Mouse (Mus musculus) heart, postnatal 14 days (tissue): ENCODE measurements around the gene Lhfpl3. TPM values are rescaled to one million over a fixed set of nuclear protein-coding genes. Genes with fewer than 3 reads are reported as not detected.

Experiments
- DNase-seq, 2 experiments: peaks; one replicate each; pipeline ENCODE4 v3.0.0; 2021 to 2022
- intact Hi-C: fragments of 180-260 bp; cut with DNase I; formaldehyde crosslinking; loops from one replicate; pipeline ENCODE4 v1.15.1; 2025
- microRNA-seq, 2 experiments: library from miRNA; unstranded; fragments of <30 nt; microRNA quantifications; one replicate each; pipeline ENCODE4 v1.2.0; 2021 to 2022
- total RNA-seq, 2 experiments: library from RNA; stranded (reverse); gene quantifications; 2 replicates each; pipeline ENCODE4 v1.2.3; 2021

Gene Lhfpl3
- total RNA-seq, 2 experiments from 2014 or later = not detected

- intact Hi-C loops = loop anchor here (1.0 to 10.0 kb wide), 2 partner anchors 33 to 243 kb away; no protein-coding TSS in a partner anchor
- DNase-seq = peak; percentile 86 to 91
Observed at GRCm38 (mm10) chr5:23251462-23252224, 505.8 kb downstream of the Lhfpl3 start.

GRCm38 (mm10) chr5:23255816-23256418 lies 510.1 kb downstream of the Lhfpl3 start:
- intact Hi-C loops = loop anchor here (10.0 kb wide), 1 partner anchor 239 kb away; no protein-coding TSS in a partner anchor
- DNase-seq = no peak

- intact Hi-C loops = loop anchor here (10.0 kb wide), 1 partner anchor 391 kb away; no protein-coding TSS in a partner anchor
- no peak for DNase-seq
Observed at GRCm38 (mm10) chr5:23273309-23273708, 527.5 kb downstream of the Lhfpl3 start.

GRCm38 (mm10) chr5:23279364-23279763 lies 533.5 kb downstream of the Lhfpl3 start:
- intact Hi-C loops = loop anchor here (10.0 kb wide), 1 partner anchor 385 kb away; no protein-coding TSS in a partner anchor
- DNase-seq = no peak

- intact Hi-C loops = loop anchor here (1.0 to 10.0 kb wide), 3 partner anchors 33 to 648 kb away; no protein-coding TSS in a partner anchor
- no peak for DNase-seq
Observed at GRCm38 (mm10) chr5:23284884-23285283, 539.0 kb downstream of the Lhfpl3 start.

- no peak for DNase-seq
- intact Hi-C loops = loop anchor here (5.0 to 10.0 kb wide), 2 partner anchors 186 to 652 kb away; no protein-coding TSS in a partner anchor
Observed at GRCm38 (mm10) chr5:23289149-23289548, 543.3 kb downstream of the Lhfpl3 start.

Small RNA genes lying within 50 kb of the gene (microRNA-seq; reads per million reads assigned to microRNA genes)
- gene Gm28022 (0 reads per million in 2 experiments), gene Gm44363 (0 reads per million in 2 experiments)

Other genes with a start within 250 kb of the Lhfpl3 start
- gene Orc5, start 195.6 kb upstream of the Lhfpl3 start, total RNA-seq = 1 to 10 TPM; 7.8 to 8.0 TPM